In genomic region chr2:93068942-93069341, GRCm38 (mm10) we compare ENCODE assay signal across 8 mouse cellular contexts. TPM values are rescaled to one million over a fixed set of nuclear protein-coding genes. Genes with fewer than 3 reads are reported as not detected.
DNase-seq lines count a peak whose midpoint lies in the region; ATAC-seq and TF ChIP-seq lines count a peak whose summit lies in the region.

No protein-coding gene starts in this region.

- WGBS in forebrain, embryonic 13.5 days: 44% methylated on average over 2 of the region's 2 CpGs
- 37% methylated on average over 2 of the region's 2 CpGs for WGBS in forebrain, embryonic 11.5 days
- WGBS in lung, adult 2 months: 30% methylated on average over 2 of the region's 2 CpGs
- 39% methylated on average over 2 of the region's 2 CpGs for WGBS in hindbrain, embryonic 15.5 days

- H3K27ac ChIP-seq in forebrain, embryonic 13.5 days: no peak overlapping the region
- no peak overlapping the region for H3K27ac ChIP-seq in forebrain, embryonic 11.5 days (ENCODE audit: low read depth, low read length)
- H3K27ac ChIP-seq in hindbrain, embryonic 15.5 days (replicated peaks): no peak overlapping the region

- H3K9ac ChIP-seq in forebrain, embryonic 13.5 days: no peak overlapping the region
- H3K9ac ChIP-seq in forebrain, embryonic 11.5 days (ENCODE audit: low read length): no peak overlapping the region
- H3K9ac ChIP-seq in hindbrain, embryonic 15.5 days: no peak overlapping the region

- TF ChIP-seq POLR2A in lung, adult 2 months (IDR thresholded peaks at IDR 0.05; ENCODE audit: borderline replicate concordance, extremely low read depth, low read depth, low read length): no peak

- no peaks in the 10 kb centered on the region for H3K36me3 ChIP-seq in forebrain, embryonic 13.5 days (ENCODE audit: poor library complexity, severe bottlenecking)
- no peaks in the 10 kb centered on the region for H3K36me3 ChIP-seq in forebrain, embryonic 11.5 days (ENCODE audit: control insufficient read depth, insufficient read depth, low read length)
- no peaks in the 10 kb centered on the region for H3K36me3 ChIP-seq in hindbrain, embryonic 15.5 days

- no peaks in the 10 kb centered on the region for H3K9me3 ChIP-seq in forebrain, embryonic 13.5 days (replicated peaks)
- H3K9me3 ChIP-seq in forebrain, embryonic 11.5 days (ENCODE audit: control insufficient read depth, low read length): no peaks in the 10 kb centered on the region
- no peaks in the 10 kb centered on the region for H3K9me3 ChIP-seq in hindbrain, embryonic 15.5 days

- H3K4me1 ChIP-seq in forebrain, embryonic 13.5 days: no peaks in the 10 kb centered on the region
- no peaks in the 10 kb centered on the region; the same call in 1 of the 2 replicates for H3K4me1 ChIP-seq in forebrain, embryonic 11.5 days (replicated peaks; ENCODE audit: control insufficient read depth, insufficient read depth, low read length)
- H3K4me1 ChIP-seq in lung, adult 2 months (ENCODE audit: control insufficient read depth, insufficient read depth, low read length): no peaks in the 10 kb centered on the region
- peaks cover 10% of the 10 kb centered on the region for H3K4me1 ChIP-seq in hindbrain, embryonic 15.5 days (replicated peaks)

- ATAC-seq in forebrain, embryonic 13.5 days: peak; percentile 52; the same call in 1 of the 2 replicates
- no peak for ATAC-seq in forebrain, embryonic 11.5 days (replicated peaks; ENCODE audit: low FRiP score)
- ATAC-seq in hindbrain, embryonic 15.5 days (ENCODE audit: low FRiP score, low read depth): peak; percentile 24; the same call in 1 of the 2 replicates

- peak; percentile 57 for TF ChIP-seq CTCF in lung, adult 2 months (IDR thresholded peaks at IDR 0.05; ENCODE audit: insufficient read depth, low read length)

- DNase-seq in forebrain, embryonic 11.5 days (ENCODE audit: low spot score): no peak
- DNase-seq in lung, adult 2 months: no peak
- no peak for DNase-seq in lung, adult 18-20 months
- peak; percentile 73 for DNase-seq in cerebellum, adult 9-10 months
- DNase-seq in retina, embryonic 14.5 days (ENCODE audit: low spot score): peak; percentile 77
- no peak for DNase-seq in urinary bladder, postnatal 25 days (ENCODE audit: low spot score)

- H3K27me3 ChIP-seq in forebrain, embryonic 13.5 days: peaks cover 2% of the 10 kb centered on the region; the same call in 1 of the 2 replicates
- H3K27me3 ChIP-seq in forebrain, embryonic 11.5 days (ENCODE audit: control insufficient read depth, insufficient read depth, low read length): no peaks in the 10 kb centered on the region
- H3K27me3 ChIP-seq in hindbrain, embryonic 15.5 days: no peaks in the 10 kb centered on the region

- no peak overlapping the region for H3K4me2 ChIP-seq in forebrain, embryonic 13.5 days
- no peak overlapping the region for H3K4me2 ChIP-seq in forebrain, embryonic 11.5 days (ENCODE audit: low read depth, low read length, severe bottlenecking)
- no peak overlapping the region for H3K4me2 ChIP-seq in hindbrain, embryonic 15.5 days

- H3K4me3 ChIP-seq in forebrain, embryonic 13.5 days: no peak overlapping the region
- H3K4me3 ChIP-seq in forebrain, embryonic 11.5 days (ENCODE audit: low read depth, low read length): no peak overlapping the region
- no peak overlapping the region for H3K4me3 ChIP-seq in lung, adult 2 months (replicated peaks; ENCODE audit: extremely low read depth, low read depth, low read length)
- no peak overlapping the region for H3K4me3 ChIP-seq in hindbrain, embryonic 15.5 days

RNA-seq across cellular contexts. Expression of gene Prdm11, which starts 23.0 kb away (rescaled TPM):
- 1.4 and 1.9 TPM in 2 replicates for polyA plus RNA-seq in forebrain, embryonic 13.5 days (2015; fragmentation: Nextera tagmentation; extraction: Ambion mirVana)
- 1.8 and 1.9 TPM in 2 replicates for polyA plus RNA-seq in forebrain, embryonic 11.5 days (2014; fragmentation: Nextera tagmentation; extraction: Ambion mirVana)
- 12.3 and 14.1 TPM in 2 replicates for polyA plus RNA-seq in lung, adult 2 months (2012; rRNA removed)
- 3.7 and 4.1 TPM in 2 replicates for polyA plus RNA-seq in hindbrain, embryonic 15.5 days (2015; fragmentation: Nextera tagmentation; extraction: Ambion mirVana)

Comparison
In these comparisons a context has a peak if more than half of its experiments do, and no peak if none do; other contexts are left out.
1. DNase-seq: peak in cerebellum, adult 9-10 months (single experiment) and retina, embryonic 14.5 days (single experiment); none in forebrain, embryonic 11.5 days (single experiment), lung, adult 2 months (single experiment), lung, adult 18-20 months (0 of 2) and urinary bladder, postnatal 25 days (single experiment).